Mouse (Mus musculus): Measurements from ENCODE around the gene Gucy2d. TPM values are rescaled to one million over a fixed set of nuclear protein-coding genes. Genes with fewer than 3 reads are reported as not detected.

The Gucy2d gene
- polyA plus RNA-seq, 1 experiment from 2014 or later = not detected

DNA sequence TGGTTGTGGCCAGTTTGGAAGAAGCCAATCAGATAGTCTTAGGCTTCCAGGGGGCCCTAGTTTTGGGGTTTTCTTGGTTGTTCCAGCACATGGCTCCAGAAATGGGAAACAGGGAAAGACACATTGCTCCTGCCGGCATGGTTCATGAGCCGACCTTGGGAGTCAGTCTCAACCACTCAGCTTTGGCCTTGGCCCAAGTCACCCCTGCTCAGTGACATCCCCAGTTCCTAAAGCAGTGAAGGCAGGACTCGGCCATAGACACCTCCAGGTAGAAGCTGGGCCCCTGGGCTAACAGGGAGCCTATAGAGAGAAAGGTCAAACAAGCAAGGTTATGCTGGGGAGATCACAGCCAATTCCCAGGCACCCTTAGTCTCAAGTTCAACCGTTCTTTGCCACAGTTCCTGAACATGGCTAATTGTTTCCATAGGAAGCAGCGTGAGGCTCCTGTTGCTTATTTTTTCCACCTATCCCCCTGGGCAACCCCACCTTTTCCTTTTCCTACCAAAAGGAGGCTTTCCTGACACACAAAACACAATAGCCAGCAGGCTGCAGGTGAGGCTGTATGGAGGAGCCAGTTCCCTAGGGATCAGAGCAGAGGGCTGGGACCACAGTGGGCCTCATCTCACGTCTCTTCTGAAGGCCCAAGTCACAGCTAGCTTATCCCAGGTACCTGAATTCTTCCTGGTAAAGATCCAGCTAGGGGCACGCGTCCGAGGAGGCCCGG is 14.3 kb downstream of the Gucy2d start:
- no peak overlapping the region for H3K4me3 ChIP-seq (ENCODE audit: low read depth, low read length)
- no peaks in the 10 kb centered on the region for H3K27me3 ChIP-seq (replicated peaks; ENCODE audit: control insufficient read depth, insufficient read depth, low read length)
- 68% methylated on average over 10 of the region's 10 CpGs for WGBS
- no peak overlapping the region for H3K4me2 ChIP-seq (ENCODE audit: low read length)
- H3K9me3 ChIP-seq (ENCODE audit: control insufficient read depth, low read length) = no peaks in the 10 kb centered on the region
- H3K36me3 ChIP-seq (ENCODE audit: control insufficient read depth, insufficient read depth, low read length) = no peaks in the 10 kb centered on the region
- no peak overlapping the region for H3K9ac ChIP-seq (ENCODE audit: low read length)
- H3K4me1 ChIP-seq (replicated peaks; ENCODE audit: control insufficient read depth, insufficient read depth, low read length) = no peaks in the 10 kb centered on the region
- H3K27ac ChIP-seq (ENCODE audit: low read depth) = no peak overlapping the region
- no peak for ATAC-seq (replicated peaks; ENCODE audit: low FRiP score, low TSS enrichment, low read depth)
- no peak for DNase-seq (ENCODE audit: low spot score)

- H3K4me2 ChIP-seq (ENCODE audit: low read length) = no peak overlapping the region
- DNase-seq (ENCODE audit: low spot score) (no peak), ATAC-seq (replicated peaks; ENCODE audit: low FRiP score, low TSS enrichment, low read depth) (no peak)
- no peak overlapping the region for H3K27ac ChIP-seq (ENCODE audit: low read depth)
- no peak overlapping the region for H3K4me3 ChIP-seq (ENCODE audit: low read depth, low read length)
- no peaks in the 10 kb centered on the region for H3K4me1 ChIP-seq (replicated peaks; ENCODE audit: control insufficient read depth, insufficient read depth, low read length)
- no peaks in the 10 kb centered on the region for H3K9me3 ChIP-seq (ENCODE audit: control insufficient read depth, low read length)
- H3K36me3 ChIP-seq (ENCODE audit: control insufficient read depth, insufficient read depth, low read length) = no peaks in the 10 kb centered on the region
- 51% methylated on average over 7 of the region's 7 CpGs for WGBS
- H3K9ac ChIP-seq (ENCODE audit: low read length) = no peak overlapping the region
- H3K27me3 ChIP-seq (replicated peaks; ENCODE audit: control insufficient read depth, insufficient read depth, low read length) = no peaks in the 10 kb centered on the region
Observed at GRCm38 (mm10) chr7:98460319-98460718, 20.1 kb downstream of the Gucy2d start.

DNA sequence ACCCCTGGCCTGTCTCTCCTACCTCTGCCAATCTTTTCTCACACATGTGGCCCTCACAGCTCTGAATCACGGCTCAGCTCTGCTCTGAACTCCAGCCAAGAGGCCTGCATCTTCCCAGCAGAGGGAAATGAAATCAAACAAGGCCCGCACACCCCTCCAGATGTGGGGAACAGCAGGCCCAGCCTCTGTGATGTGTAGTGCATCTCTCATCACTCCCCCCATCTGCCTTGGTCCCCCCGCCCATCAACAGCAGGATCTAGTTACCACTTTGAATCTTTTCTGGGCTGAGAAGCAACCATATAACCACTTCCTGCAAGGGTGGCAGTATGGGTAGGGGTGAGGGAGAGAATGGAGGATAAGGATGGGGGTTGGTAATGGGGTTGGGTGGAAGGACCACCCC is 28.9 kb downstream of the Gucy2d start:
- DNase-seq (ENCODE audit: low spot score) = no peak
- no peak overlapping the region for H3K9ac ChIP-seq (ENCODE audit: low read length)
- no peaks in the 10 kb centered on the region for H3K4me1 ChIP-seq (replicated peaks; ENCODE audit: control insufficient read depth, insufficient read depth, low read length)
- 59% methylated on average over 3 of the region's 3 CpGs for WGBS
- H3K9me3 ChIP-seq (ENCODE audit: control insufficient read depth, low read length) = no peaks in the 10 kb centered on the region
- no peak overlapping the region for H3K4me2 ChIP-seq (ENCODE audit: low read length)
- no peak for ATAC-seq (replicated peaks; ENCODE audit: low FRiP score, low TSS enrichment, low read depth)
- H3K27ac ChIP-seq (ENCODE audit: low read depth) = no peak overlapping the region
- no peaks in the 10 kb centered on the region for H3K27me3 ChIP-seq (replicated peaks; ENCODE audit: control insufficient read depth, insufficient read depth, low read length)
- no peak overlapping the region for H3K4me3 ChIP-seq (ENCODE audit: low read depth, low read length)
- H3K36me3 ChIP-seq (ENCODE audit: control insufficient read depth, insufficient read depth, low read length) = no peaks in the 10 kb centered on the region

DNA sequence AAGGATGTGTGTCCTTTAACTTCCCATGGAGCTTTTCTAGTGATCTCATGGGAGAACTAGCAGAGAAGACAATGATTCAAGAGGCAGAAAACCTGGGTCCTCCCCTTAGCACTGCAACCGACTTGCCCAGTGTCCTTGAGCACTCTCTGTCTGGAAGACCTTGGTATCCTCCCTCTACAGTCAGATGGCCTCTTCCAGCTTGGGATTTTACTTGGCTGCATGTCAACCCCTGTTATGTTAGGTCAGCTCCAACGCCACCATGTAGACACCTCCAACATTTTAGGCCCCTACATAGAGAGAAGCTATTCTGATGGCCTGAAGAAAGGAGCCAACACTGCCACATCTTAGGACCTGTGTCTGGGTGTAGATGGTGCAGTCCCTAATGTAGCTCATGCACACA is 32.3 kb downstream of the Gucy2d start:
- H3K27me3 ChIP-seq (replicated peaks; ENCODE audit: control insufficient read depth, insufficient read depth, low read length) = no peaks in the 10 kb centered on the region
- no peaks in the 10 kb centered on the region for H3K9me3 ChIP-seq (ENCODE audit: control insufficient read depth, low read length)
- DNase-seq (ENCODE audit: low spot score) = no peak
- no peak overlapping the region for H3K4me3 ChIP-seq (ENCODE audit: low read depth, low read length)
- H3K9ac ChIP-seq (ENCODE audit: low read length) = no peak overlapping the region
- no peak for ATAC-seq (replicated peaks; ENCODE audit: low FRiP score, low TSS enrichment, low read depth)
- WGBS = 89% methylated on average over 2 of the region's 2 CpGs
- no peaks in the 10 kb centered on the region for H3K4me1 ChIP-seq (replicated peaks; ENCODE audit: control insufficient read depth, insufficient read depth, low read length)
- no peak overlapping the region for H3K27ac ChIP-seq (ENCODE audit: low read depth)
- H3K4me2 ChIP-seq (ENCODE audit: low read length) = no peak overlapping the region
- H3K36me3 ChIP-seq (ENCODE audit: control insufficient read depth, insufficient read depth, low read length) = no peaks in the 10 kb centered on the region

- Histone ChIP-seq H3K4me1 (replicated peaks; ENCODE audit: control insufficient read depth, insufficient read depth, low read length) (no peaks in the 10 kb centered on the region), H3K9me3 (ENCODE audit: control insufficient read depth, low read length) (no peaks in the 10 kb centered on the region), H3K36me3 (ENCODE audit: control insufficient read depth, insufficient read depth, low read length) (no peaks in the 10 kb centered on the region), H3K4me2 (ENCODE audit: low read length) (no peak overlapping the region), H3K4me3 (ENCODE audit: low read depth, low read length) (no peak overlapping the region), H3K9ac (ENCODE audit: low read length) (no peak overlapping the region), H3K27ac (ENCODE audit: low read depth) (no peak overlapping the region), H3K27me3 (replicated peaks; ENCODE audit: control insufficient read depth, insufficient read depth, low read length) (no peaks in the 10 kb centered on the region)
- DNase-seq (ENCODE audit: low spot score) = no peak
- ATAC-seq (replicated peaks; ENCODE audit: low FRiP score, low TSS enrichment, low read depth) = no peak
- 90% methylated on average over 1 of the region's 1 CpGs for WGBS
Observed at GRCm38 (mm10) chr7:98474558-98474957, 34.3 kb downstream of the Gucy2d start.

GRCm38 (mm10) chr7:98477153-98477552 is 36.9 kb downstream of the Gucy2d start:
- H3K4me2 ChIP-seq (ENCODE audit: low read length) = no peak overlapping the region
- DNase-seq (ENCODE audit: low spot score) = no peak
- H3K4me1 ChIP-seq (replicated peaks; ENCODE audit: control insufficient read depth, insufficient read depth, low read length) = peaks cover 1% of the 10 kb centered on the region; the same call in 1 of the 2 replicates
- no peak for ATAC-seq (replicated peaks; ENCODE audit: low FRiP score, low TSS enrichment, low read depth)
- WGBS = 77% methylated on average over 4 of the region's 4 CpGs
- no peak overlapping the region for H3K4me3 ChIP-seq (ENCODE audit: low read depth, low read length)
- no peak overlapping the region for H3K9ac ChIP-seq (ENCODE audit: low read length)
- H3K27me3 ChIP-seq (replicated peaks; ENCODE audit: control insufficient read depth, insufficient read depth, low read length) = 0 out of 2 replicates have a peak, but pooled peaks cover 4% of the 10 kb centered on the region
- no peak overlapping the region for H3K27ac ChIP-seq (ENCODE audit: low read depth)
- no peaks in the 10 kb centered on the region for H3K36me3 ChIP-seq (ENCODE audit: control insufficient read depth, insufficient read depth, low read length)
- H3K9me3 ChIP-seq (ENCODE audit: control insufficient read depth, low read length) = no peaks in the 10 kb centered on the region

- DNase-seq (ENCODE audit: low spot score) (no peak), ATAC-seq (replicated peaks; ENCODE audit: low FRiP score, low TSS enrichment, low read depth) (no peak)
- Histone ChIP-seq H3K27me3 (replicated peaks; ENCODE audit: control insufficient read depth, insufficient read depth, low read length) (0 out of 2 replicates have a peak, but pooled peaks cover 4% of the 10 kb centered on the region), H3K4me2 (ENCODE audit: low read length) (no peak overlapping the region), H3K4me3 (ENCODE audit: low read depth, low read length) (no peak overlapping the region), H3K27ac (ENCODE audit: low read depth) (no peak overlapping the region), H3K4me1 (replicated peaks; ENCODE audit: control insufficient read depth, insufficient read depth, low read length) (peaks cover 16% of the 10 kb centered on the region), H3K36me3 (ENCODE audit: control insufficient read depth, insufficient read depth, low read length) (no peaks in the 10 kb centered on the region), H3K9ac (ENCODE audit: low read length) (no peak overlapping the region), H3K9me3 (ENCODE audit: control insufficient read depth, low read length) (no peaks in the 10 kb centered on the region)
- WGBS = 91% methylated on average over 1 of the region's 1 CpGs
Observed at GRCm38 (mm10) chr7:98480481-98480880, 40.3 kb downstream of the Gucy2d start.

DNA sequence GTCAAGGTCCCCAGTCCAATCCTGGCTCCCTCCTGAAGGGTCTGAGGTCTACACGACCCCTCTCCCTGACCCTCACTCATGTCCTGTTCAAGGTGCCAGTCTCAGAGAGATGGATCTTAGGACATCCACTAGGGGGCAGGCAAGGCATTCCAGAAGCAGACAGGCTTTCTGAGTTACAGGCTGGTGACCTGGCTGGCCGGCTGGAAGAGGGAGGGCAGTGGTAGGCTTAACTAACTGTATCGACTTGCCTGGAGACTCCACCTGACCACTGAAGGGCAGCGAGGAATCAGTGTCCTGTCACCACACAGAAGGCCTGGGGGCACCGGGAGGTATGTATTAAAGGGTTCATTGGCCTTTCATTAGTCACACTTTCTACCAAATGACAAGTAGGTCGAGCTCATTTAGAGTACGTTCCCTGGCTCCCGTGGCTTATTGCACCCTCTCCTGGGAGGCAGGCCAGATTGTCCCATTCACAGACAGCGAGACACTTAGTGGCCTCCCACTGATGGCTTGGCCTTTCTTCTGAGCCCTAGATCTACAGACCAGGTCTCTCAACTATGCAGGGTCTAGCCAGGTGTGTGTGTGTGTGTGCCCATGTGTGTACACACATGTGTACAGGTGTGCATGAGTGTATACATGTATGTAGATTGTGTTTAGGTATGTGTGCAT is 41.0 kb downstream of the Gucy2d start:
- Histone ChIP-seq H3K27ac (ENCODE audit: low read depth) (no peak overlapping the region), H3K9me3 (ENCODE audit: control insufficient read depth, low read length) (no peaks in the 10 kb centered on the region), H3K4me1 (replicated peaks; ENCODE audit: control insufficient read depth, insufficient read depth, low read length) (peaks cover 16% of the 10 kb centered on the region), H3K9ac (ENCODE audit: low read length) (no peak overlapping the region), H3K4me2 (ENCODE audit: low read length) (no peak overlapping the region), H3K36me3 (ENCODE audit: control insufficient read depth, insufficient read depth, low read length) (no peaks in the 10 kb centered on the region), H3K27me3 (replicated peaks; ENCODE audit: control insufficient read depth, insufficient read depth, low read length) (0 out of 2 replicates have a peak, but pooled peaks cover 4% of the 10 kb centered on the region), H3K4me3 (ENCODE audit: low read depth, low read length) (no peak overlapping the region)
- WGBS = 19% methylated on average over 9 of the region's 9 CpGs
- peak; percentile 64 for ATAC-seq (replicated peaks; ENCODE audit: low FRiP score, low TSS enrichment, low read depth)
- peak; percentile 87 for DNase-seq (ENCODE audit: low spot score)
